Mouse (Mus musculus): ENCODE measurements around the gene Aven.

The Aven gene

DNA sequence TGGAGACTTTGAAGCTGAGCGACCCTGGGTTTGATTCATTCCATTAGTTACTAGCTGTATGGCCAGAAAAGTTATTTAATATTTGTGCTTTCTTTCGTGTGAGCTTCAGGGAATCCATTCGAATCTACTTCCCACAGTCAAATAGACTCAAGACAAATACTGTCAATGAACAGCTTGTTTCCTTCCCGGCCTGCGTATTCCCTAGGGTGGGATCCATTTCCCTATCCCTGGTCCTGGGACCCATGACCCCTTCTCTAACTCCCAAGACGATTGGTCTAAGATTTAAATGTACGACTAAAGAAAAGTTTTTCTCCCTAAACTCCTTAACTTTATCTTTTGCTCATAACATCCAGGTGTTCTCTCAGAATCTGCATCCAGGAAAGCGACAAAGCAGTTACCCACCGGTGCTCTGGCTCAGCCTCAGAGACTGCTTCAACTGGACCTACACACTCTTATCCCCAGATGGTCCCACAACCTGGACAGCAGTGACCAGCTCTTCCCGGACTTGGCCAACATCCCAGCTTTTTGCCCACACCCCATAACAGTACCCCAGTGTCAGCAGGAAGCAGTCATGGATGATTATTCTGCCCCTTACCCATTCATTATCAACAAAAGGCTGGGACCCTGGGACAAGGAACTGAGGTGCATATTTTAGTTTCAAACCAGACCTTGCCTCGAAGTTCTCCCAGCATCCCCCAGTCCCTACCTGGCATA, 2.1 kb upstream of the Aven start:
- DNase-seq (ENCODE audit: low spot score in 2 of 2), result no peak

DNA sequence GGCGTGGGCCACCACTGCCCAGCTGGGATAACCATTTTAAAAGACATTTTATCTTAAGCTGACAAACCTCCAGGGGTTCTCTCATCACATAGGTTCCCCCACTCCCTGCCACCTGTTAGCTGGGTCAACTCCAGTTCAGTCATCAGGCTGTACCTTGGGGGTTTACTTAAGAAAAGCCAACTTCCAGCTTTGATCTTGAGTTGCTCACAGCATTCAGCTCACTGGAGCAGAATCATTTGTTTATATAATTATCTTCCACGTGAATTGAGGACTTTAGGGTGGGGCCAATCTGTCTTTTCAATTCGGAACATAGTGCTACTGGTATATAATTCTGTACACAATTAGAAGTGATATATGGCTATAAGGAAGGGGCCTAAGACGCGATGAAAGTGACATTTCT, 1.1 kb upstream of the Aven start:
- no peak for DNase-seq (ENCODE audit: low spot score in 2 of 2)

DNA sequence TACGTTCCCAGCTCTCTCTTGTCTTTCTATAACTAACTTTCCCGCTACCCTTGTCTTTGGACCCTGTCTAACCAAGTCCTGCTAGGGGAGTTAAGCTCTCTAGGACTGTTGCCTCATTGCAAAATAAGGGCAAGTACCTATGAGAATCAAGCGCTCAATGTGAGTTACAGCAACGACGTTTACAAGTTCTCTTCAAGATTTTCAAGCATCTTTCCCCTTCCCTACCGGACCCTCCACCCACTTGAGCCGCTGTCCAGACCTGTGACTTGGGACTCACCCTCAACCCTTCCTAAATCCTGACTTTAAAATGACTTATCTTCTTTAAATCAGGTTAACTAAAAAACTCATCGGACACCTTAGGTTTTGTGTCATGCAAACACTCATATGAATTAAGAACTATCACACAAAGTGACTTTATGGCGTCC, 321 bp upstream of the Aven start:
- DNase-seq (ENCODE audit: low spot score in 2 of 2), result peak in 1 of 2 experiments; percentile 8

DNA sequence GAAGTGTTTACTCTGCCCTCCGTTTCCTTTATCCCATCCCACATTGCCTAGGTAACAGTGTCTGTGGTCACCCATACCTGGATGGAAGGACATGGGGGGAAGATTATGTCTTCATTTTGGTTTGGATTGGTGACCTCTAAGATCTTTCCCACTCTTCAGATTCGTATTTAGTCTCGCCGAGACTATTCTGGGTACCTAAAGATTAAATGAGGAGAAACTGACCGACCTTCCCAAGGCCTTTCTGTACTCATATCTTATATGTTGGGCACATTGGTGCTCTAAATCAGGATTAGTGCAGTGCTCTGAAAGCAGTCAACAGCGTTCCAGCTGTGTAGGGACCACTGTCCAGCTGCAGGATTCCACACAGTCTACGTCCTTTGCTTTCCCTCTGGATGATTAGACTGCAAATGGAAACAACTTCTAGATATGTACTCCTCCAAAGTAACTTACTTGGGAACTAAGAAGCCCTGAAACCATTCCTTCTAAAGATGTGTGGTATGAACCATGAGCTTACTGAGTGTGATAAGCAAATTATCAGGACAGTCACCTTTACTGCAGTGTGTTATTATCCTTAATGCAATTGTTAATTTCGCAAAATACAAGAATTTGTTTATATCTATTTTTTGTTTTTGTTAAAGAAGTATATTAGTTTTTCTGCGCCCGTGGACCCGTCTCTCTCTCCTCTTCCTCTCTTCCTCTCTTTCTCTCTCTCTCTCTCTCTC, 936 bp downstream of the Aven start:
- no peak for DNase-seq (ENCODE audit: low spot score in 2 of 2)

DNA sequence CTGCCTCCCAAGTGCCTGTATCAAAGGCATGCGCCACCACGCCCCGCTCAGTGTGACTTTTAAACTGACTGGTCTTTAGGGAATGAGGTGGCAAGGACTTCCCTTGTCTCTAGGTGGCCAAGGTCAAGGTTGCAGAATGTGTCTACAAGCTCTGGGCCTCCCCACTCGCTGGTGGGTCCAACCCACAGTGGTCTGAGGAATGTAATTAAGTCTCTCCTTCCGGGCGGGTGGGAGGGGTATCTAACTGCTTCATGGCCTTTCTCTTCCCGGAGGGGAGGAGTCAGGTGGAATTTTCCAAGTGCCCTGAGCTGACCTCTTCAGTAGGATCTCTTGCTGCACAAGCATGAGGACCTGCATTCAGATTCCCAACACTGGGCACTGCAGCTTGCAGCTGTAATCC, 5.1 kb downstream of the Aven start:
- DNase-seq (ENCODE audit: low spot score in 2 of 2), result no peak

DNA sequence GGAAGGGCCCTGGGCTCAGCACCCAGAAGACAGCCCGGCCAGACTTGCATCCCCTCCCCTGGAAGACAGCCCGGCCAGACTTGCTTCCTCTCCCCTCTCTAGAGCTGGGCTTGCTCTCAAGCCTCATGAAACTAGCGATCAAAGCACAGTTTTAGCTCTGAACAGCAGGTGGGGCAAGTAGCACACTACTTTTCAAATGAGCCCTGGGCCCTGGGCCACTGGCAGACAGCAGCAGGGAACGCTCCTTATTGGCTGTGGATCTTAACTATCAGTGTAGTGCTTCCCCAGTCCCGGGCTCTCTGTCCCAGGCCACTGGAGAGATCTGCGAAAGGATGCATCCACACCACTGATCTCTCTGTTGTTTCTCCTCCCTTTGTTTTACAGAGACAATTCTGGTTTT, 8.4 kb downstream of the Aven start:
- DNase-seq (ENCODE audit: low spot score in 2 of 2), result peak; percentile 40 to 68

DNA sequence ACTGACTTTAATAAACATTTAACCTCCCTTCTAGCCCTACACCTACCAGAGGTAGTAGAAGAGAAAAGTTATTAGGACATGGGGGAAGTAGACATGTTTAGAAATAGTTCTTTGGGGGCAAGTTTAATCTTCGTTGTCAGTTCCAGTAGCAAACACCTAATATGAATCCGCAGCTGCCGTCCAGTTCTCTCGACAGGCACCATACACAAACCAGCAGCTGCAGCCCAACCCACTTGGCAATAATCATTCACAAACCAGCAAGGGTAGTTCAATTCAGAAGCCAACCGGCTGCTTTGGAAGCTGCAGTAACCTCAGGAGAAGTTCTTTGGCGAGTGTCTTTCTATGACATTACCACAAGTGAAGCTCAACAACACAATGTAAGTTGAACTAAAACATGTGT, 11.2 kb downstream of the Aven start:
- no peak for DNase-seq (ENCODE audit: low spot score in 2 of 2)

DNA sequence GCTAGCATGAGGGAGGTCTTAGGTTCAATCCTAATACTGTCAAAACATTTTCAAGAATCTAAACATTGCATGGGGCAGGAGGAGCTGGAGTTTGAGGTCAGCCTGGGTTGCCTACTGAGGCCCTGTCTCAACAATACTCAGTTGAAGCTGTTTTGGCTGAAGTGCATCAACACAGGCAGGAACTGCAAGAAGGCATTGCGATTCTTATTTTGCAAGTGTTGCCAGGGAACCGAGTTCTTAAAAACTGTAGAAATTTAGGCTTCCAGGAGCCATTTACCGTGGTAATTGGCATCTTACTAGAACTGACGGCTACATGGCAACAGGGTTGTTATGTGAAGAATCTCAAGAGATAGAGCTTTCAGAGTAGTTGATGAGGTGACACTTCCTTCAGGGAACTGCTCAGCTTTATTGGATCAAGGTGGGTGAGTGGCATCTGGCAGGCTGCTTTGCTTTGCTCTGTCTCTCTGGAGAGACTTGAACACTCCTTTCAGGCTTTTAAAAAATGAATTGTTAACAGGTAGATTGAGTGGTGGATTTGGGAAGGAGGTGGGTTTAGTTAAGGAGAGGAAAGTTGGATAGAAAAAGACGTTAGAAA, 14.2 kb downstream of the Aven start:
- no peak for DNase-seq (ENCODE audit: low spot score in 2 of 2)

DNA sequence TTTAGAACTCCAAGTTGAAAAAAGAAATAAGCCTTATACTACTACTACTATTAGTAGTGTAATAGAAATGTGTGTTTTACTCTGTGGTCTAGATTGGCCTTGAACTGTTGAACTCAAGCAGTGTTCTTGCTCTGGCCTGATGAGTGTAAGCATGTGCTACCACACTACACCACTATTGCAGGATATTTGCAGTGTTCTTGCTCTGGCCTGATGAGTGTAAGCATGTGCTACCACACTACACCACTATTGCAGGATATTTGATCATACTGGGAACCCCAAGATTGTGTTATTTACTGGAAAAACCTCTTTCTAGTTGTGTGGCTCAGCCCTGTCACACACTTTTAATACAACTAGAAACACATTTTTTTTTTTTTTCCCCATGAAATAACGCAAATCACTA, 14.7 kb downstream of the Aven start:
- DNase-seq (ENCODE audit: low spot score in 2 of 2), result no peak

DNA sequence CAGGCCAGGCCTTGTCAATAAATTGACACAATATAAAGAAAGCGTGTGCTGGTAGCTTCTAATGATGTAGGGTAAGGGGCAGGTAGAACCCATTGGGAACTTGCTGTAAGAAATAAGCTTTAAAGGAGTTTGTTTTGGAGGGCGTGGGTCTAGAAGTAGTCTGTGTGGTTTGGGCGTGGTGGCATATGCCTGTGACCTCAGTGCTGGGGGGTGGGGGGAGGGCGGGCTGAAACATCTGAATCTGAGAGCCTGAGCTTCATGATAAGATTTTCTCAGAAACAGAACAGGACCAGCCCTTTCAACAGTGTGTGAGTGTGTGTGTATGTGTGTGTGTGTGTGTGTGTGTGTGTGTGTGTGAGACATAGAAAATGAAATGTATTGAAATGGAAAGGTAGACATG, 17.4 kb downstream of the Aven start:
- no peak for DNase-seq (ENCODE audit: low spot score in 2 of 2)

DNA sequence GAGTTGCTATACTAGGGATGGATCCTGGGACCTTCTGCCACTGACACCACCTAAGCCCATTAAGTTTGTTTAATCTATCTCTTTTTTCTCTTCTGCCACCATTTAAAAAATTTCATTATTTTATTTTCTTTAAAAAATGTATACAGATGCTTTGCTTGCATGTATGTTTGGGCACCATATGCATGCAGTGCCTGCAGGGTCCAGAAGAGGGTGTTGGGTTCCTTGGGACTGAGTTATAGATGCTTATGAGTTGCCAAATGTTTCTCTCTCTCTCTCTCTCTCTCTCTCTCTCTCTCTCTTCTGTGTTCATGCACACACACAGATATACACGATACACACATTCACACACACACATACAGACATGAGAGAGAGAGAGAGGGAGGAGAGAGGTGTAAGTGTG, 20.3 kb downstream of the Aven start:
- no peak for DNase-seq (ENCODE audit: low spot score in 2 of 2)

DNA sequence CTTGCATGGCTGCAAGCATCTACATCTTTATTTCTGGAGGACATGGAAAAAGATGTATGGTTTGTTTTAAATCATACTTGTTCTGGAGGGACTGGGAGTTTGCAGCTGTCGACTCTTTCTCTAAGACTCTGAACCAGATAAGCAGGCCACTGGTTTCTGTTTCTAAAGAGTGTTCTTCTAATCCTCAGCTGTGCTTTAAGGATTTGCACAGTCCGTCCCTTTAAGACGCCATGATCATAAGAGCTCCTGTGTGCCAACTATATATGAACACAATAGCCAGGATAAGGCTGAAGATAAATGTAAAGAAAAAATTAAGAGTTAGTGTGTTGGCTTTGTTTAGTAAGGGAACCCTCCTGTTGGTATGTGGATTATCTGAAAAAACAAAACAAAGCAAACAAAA, 24.0 kb downstream of the Aven start:
- DNase-seq (ENCODE audit: low spot score in 2 of 2), result no peak

DNA sequence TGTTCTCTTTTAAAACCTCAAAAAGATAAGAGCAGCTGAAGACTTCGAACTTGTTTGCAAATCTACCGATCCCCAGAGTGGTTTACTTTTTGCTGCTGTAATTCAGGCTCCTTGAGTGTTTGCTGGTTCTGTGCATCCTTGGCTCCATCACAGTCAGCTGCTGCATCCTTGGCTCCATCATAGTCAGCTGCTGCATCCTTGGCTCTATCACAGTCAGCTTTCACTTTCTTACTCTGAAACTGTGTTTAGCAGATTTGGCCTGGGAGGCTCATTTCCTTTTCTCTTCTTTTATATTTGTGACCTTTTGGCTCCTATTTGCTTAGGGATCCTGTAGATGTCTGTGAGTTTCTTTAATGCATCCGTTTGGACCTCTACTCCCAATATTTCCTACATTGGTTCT, 24.5 kb downstream of the Aven start:
- no peak for DNase-seq (ENCODE audit: low spot score in 2 of 2)

DNA sequence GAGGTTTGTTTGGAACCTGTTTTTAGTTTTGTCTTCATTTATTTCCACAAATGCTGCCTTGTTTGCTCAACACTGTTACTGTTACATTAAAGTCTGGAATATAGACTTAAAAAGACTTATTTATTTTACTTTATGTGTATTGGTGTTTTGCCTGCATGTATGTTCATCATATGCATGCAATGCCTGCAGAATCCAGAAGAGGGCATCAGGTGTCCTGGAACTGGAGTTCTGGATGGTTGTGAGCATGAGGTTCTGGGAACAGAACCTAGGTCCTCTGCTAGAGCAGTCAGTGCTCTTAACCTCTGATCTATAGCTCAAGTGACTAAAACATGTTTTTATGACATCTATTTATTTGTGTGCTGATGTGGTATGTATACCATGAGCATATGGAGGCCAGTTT, 25.8 kb downstream of the Aven start:
- DNase-seq (ENCODE audit: low spot score in 2 of 2), result no peak

DNA sequence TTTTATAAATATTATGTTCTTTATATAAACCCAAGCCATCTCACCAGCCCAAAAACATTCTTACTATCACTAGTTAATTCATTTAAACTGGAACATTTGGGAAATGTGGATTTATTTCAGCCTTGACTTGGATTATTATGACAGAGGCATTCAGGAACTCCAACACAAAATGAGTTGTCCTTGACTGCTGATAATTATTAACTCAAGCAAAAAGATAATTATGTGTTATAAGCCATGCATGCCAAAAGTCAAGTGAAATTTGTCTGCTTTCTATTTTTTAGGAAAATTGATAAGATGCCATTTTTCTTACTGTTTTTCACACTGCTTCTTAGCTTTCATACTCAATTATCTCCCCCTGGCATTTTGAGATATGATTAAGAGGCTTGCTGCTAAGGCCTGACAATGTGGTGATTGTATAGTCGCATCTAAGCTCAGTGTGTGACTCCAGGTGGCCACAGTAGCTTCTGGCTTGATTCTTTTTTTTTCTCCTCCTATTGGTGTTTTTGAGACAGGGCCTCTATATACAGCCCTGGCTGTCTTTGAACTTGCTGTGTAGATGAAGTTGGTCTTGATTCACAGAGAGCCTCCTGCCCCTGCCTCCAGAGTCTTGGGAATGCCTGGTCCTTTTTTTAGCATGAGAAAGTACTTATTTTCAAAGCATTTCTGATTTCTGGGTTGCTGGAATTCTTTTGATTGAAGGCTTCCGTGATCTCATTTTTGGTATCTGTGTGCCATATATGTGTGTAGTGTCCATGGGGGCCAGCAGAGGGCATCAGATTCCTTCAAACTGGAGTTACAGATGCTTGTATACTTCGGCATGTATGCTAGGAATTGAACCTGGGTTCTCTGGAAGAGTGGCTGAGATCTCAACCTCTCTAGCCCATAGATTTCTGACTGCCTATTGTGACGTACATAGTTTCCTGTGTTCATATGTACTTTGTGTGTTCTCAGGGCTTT, 28.0 kb downstream of the Aven start:
- no peak for DNase-seq (ENCODE audit: low spot score in 2 of 2)

DNA sequence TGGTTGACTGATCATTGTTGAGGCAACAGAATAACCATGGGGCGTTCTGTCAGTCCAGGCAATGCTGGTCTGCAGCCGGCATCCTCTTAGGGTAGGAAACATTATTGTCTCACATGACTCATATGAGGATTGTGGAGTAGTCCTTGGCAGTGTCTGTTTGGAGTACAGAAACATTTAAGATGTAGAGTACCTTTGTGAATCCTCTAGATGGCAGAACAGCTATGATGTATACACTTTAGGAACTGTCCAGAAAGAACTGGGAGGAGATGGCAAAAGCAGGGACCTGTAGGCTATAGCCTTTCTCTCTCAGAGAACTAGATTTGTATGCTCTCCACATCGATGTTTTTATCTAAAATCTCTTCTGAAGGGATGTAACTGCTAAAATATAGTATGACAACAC, 34.2 kb downstream of the Aven start:
- DNase-seq (ENCODE audit: low spot score in 2 of 2), result no peak

DNA sequence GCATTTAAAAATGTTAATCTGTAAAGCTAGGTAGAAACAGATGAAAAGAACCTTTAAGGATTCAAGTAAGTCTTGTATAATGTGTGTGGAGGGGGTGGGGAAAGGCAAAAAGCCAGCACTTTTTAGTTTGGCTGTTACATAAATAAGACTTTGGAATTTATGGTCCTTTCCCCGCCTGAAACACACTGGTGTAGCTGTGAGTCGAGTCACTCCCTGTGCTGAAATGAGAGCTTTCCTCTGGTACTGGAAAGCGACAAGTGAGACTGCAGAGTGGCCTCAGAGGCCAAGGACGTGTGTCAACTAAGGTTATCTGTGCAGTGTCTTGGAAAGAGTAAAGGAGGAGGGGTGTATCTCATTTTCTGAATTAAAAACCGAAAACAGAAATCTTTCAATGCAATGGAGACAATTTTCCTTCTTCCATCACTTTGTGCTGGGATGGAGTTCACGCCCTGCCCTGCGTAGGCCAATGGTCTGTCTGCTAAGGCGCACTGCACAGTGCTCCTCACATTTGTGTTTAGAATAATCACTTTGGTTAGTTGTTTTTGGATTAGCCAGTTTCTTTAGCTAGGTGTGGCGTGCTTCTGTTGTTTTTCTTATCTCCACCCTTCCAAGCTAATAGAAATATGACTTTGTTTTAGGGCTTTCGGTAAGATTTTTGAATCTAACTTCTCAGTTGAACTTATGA, 40.2 kb downstream of the Aven start:
- no peak for DNase-seq (ENCODE audit: low spot score in 2 of 2)

DNA sequence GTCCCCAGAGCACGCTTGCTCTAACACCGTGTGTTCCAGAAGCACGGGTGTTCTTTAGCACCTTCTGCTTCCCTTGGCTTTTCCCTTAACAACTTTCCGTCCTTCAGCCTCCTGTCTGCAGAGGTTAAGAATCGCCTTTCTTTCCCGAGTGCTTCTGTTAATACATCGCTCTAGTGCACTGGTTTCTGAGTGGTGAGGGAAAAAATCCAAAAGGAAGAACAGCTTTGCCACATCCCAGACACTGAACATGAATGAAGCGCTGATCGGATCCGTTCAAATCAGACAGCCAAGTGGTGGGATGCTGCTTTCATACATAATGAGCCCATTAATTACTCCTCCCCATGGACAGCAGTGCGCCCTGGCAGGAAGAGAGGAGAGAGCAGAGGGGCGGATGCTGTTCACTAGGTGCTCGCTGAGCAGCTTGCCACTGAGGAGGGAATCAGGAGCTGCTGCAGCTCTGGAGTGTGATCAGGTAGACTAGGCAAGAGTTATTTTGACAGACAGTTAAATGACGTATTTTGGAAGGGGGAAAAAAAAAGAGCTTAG, 42.0 kb downstream of the Aven start:
- no peak for DNase-seq (ENCODE audit: low spot score in 2 of 2)

DNA sequence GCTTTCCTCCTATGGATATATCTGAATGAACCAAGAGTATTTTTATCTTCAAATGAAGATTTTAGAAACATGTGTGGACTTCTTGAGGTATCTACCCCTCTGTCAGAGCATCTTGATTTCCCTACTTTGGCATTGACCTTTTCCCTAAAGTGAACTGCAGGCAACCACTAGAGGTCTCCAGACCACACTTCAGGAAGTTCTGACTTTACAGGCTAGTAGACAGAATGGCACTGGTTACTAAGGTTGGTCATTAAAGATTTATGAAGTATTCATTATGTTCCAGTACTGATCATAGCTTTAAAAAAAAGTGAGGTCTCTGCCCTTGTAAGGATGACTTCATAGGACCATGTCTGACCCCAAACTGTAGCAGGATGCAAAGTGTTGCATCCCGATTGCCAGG, 46.0 kb downstream of the Aven start:
- DNase-seq (ENCODE audit: low spot score in 2 of 2), result no peak

DNA sequence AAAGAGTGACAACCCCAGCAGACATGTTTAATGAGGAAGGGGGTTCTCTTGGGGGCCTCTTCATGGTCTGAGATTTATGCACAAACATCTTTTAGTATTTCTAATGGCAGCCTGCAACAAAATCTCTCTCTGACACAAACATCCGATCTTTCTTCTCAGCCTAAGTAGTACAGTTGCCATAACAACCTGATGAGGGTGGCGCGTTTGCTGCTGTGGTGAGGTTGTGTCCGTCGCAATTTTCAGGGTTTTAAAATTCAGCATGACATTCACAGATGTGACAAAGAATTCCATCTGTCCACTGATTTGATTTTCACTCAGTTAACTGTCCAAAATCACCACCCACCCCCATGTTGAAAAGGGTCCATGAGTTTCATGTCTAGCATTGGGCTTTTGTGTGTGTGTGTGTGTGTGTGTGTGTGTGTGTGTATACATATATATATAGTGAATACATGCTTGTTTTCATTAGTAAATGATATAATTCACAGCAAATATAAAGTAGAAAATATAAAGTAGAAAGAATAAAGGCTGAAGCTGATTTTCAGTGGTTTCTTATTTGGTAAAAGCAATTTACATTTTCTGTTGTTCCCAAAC, 49.0 kb downstream of the Aven start:
- DNase-seq (ENCODE audit: low spot score in 2 of 2), result no peak

DNA sequence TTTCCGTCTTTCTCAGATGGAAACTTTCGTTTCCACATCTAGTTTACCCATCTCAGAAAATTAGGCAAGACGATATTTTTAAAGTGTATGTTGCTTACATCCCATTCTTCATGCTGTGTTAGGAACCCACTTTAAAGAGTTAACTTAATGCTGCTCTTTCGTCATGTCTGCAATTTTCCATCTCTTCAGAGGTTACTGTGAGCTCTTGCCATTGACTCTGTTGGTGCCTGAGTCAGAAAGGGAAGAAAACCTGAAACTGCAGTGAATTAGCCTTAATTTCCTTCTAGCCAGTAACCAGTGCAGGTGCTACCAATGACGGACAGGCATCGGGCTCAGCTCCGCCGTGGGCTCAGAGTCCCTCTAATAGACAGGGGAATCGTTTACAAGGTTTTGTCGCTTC, 63.8 kb downstream of the Aven start:
- no peak for DNase-seq (ENCODE audit: low spot score in 2 of 2)
